Mouse (Mus musculus): Measurements from ENCODE around the gene Has1. TPM values are rescaled to one million over a fixed set of nuclear protein-coding genes. Genes with fewer than 3 reads are reported as not detected.

The Has1 gene
- polyA plus RNA-seq (2015; fragmentation: Nextera tagmentation; extraction: Ambion mirVana), result 0.03 and 0.05 TPM in 2 replicates

DNA sequence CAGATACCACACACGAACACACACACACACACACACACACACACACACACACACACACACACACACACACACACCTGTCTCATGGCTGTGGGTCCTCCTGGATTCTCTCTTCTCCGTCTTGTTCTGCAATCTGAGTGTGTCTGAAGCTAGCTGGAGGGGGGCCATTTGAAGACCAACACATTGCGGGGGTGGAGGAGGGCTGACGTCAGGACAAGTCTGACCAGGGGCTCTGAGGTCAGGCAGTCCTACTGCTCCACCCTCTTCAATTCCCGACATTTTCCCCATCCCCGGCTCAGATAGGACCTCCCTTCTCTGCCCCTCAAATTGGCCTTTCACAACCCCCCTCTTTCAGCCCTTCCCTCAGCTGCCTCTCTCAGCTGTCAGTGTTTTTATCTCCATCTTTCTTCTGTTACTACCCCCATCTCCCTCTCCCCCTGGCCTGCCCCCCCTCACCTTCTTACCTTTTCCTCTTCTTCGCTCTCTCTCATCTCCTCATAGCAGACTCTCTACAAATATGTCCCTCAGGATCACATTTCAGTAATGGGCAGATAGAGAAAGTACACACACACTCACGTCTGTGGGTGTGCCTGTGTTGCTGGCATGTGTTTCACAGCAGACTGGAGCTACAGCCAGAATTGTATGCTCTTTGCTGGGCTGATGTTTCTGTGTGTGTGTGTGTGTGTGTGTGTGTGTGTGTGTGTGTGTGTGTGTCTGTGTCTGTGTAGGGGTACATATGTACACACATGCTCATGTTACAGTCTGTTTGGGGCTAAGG, at the start of gene Has1:
Gene Has1 (minus strand): TSS at position 142 of the 775 bp plus-strand sequence.
- ATAC-seq (ENCODE audit: insufficient read depth), result no peak
- WGBS (ENCODE audit: insufficient replicate concordance), result 42% methylated on average over 8 of the region's 8 CpGs
- H3K4me1 ChIP-seq (replicated peaks), result 0 out of 2 replicates have a peak, but pooled peaks cover 2% of the 10 kb centered on the region

DNA sequence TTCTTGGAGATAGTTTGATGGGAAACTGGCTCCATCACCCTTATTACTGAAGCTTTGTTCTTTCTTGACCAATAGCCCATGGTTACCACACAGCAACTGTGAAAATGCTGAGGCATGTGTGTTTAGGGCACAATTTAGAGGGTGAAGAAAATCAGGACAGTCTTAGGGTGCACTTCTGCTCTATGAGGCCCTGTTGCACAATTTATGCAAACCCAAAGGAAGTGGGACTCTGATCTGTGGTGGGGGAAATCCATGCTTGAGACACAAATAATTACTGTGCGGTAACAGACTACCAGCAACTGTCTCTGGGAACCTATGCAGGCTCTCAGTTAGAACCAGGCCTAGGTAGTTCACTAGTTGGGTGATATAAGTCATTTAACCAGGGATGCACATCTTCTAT, 45.8 kb upstream of the Has1 start:
- Histone ChIP-seq H3K27ac (replicated peaks) (no peak overlapping the region), H3K27me3 (no peaks in the 10 kb centered on the region), H3K36me3 (replicated peaks) (no peaks in the 10 kb centered on the region), H3K9me3 (replicated peaks) (no peaks in the 10 kb centered on the region), H3K4me1 (replicated peaks) (no peaks in the 10 kb centered on the region), H3K9ac (no peak overlapping the region), H3K4me2 (no peak overlapping the region), H3K4me3 (replicated peaks) (no peak overlapping the region)
- peak; percentile 57; the same call in 1 of the 2 replicates for ATAC-seq (ENCODE audit: insufficient read depth)
- WGBS (ENCODE audit: insufficient replicate concordance), result 30% methylated on average over 1 of the region's 1 CpGs

More for the DNA sequence above, at the start of gene Has1:
- H3K27me3 ChIP-seq, result peaks cover 13% of the 10 kb centered on the region
- no peak within 1 kb of the TSS for H3K4me3 ChIP-seq (replicated peaks)
- H3K4me2 ChIP-seq, result no peak within 1 kb of the TSS
- H3K27ac ChIP-seq (replicated peaks), result no peak within 1 kb of the TSS
- H3K9me3 ChIP-seq (replicated peaks), result no peaks in the 10 kb centered on the region
- H3K36me3 ChIP-seq (replicated peaks), result no peaks in the 10 kb centered on the region
- no peak within 1 kb of the TSS for H3K9ac ChIP-seq

DNA sequence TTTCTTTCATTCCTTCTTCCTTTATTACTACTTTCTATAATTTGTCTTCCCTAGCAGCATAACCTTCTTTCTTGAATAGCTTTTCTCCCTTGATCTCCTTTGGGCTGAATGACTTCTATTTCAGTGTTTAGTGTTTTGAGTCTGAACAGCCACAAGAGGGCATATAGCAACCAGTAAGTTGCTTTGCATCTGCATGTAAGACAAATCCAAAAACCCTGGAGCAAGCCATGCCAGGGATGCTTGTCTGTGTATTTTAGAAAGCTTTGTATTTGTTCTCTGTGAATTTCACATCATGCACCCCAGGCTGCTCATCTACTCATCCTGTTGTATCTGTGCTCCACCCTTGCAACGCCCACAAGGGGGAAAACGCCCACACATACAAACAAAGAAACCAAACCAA, 44.3 kb upstream of the Has1 start:
- no peak overlapping the region for H3K4me2 ChIP-seq
- ATAC-seq (ENCODE audit: insufficient read depth), result no peak
- H3K4me1 ChIP-seq (replicated peaks), result no peaks in the 10 kb centered on the region
- no peak overlapping the region for H3K27ac ChIP-seq (replicated peaks)
- H3K4me3 ChIP-seq (replicated peaks), result no peak overlapping the region
- H3K9ac ChIP-seq, result no peak overlapping the region
- no peaks in the 10 kb centered on the region for H3K36me3 ChIP-seq (replicated peaks)
- no peaks in the 10 kb centered on the region for H3K9me3 ChIP-seq (replicated peaks)
- WGBS (ENCODE audit: insufficient replicate concordance), result 51% methylated on average over 2 of the region's 2 CpGs
- H3K27me3 ChIP-seq, result no peaks in the 10 kb centered on the region

DNA sequence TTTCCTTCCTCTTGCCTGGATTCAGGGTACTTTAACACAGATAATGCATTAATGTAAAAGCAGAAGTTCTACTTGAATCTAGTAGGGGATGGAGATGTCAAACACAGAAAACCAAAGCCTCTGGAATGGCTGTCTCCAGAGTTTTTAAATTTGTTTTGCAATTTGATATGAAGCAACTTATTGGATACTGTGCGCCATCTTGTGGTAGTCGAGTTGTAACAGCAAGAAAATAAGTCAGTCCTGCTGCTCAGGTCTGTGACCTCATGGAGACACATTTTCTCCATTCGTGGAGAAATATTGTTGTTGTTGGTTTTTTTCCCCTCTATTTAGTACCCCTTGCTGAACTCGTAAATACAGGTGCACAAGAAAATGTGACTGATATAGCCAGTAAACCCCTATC, 41.0 kb upstream of the Has1 start:
- Histone ChIP-seq H3K4me2 (no peak overlapping the region), H3K4me3 (replicated peaks) (no peak overlapping the region), H3K27ac (replicated peaks) (no peak overlapping the region), H3K4me1 (replicated peaks) (no peaks in the 10 kb centered on the region), H3K27me3 (no peaks in the 10 kb centered on the region), H3K9me3 (replicated peaks) (no peaks in the 10 kb centered on the region), H3K36me3 (replicated peaks) (no peaks in the 10 kb centered on the region), H3K9ac (no peak overlapping the region)
- under 1% methylated on average over 4 of the region's 4 CpGs for WGBS (ENCODE audit: insufficient replicate concordance)
- ATAC-seq (ENCODE audit: insufficient read depth), result no peak

DNA sequence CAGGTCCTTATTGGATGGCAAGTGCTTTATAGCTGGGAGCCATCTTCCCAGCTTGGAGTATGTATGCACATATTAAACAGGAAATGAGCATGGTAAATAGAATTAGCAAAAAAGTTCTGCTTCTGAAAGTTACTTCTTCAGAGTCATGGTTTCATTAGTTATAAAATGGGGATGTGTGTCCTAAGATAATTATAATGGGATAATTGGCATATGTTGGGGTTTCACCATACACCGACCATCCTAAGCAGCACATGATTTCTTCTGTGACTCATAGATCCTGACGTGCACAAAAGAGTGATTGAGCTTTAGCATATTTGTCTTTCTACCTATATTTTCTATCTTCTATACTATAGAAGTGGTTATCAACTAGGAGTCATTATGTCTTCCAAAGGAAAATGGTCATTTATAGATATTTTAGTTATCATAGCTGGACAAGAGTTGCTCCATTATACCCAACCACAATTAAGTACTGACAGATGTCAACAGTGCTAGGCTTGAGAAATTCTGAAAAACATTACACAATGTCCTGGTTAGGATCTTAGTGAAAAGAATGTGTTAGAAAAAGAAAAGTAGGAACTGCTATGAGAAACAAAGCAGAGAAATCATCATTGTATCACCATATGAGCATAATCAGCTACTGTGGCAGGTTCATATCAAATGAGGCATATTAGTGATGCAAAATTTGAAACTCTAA, 34.9 kb upstream of the Has1 start:
- Histone ChIP-seq H3K27me3 (no peaks in the 10 kb centered on the region), H3K4me3 (replicated peaks) (no peak overlapping the region), H3K9ac (no peak overlapping the region), H3K4me2 (no peak overlapping the region), H3K27ac (replicated peaks) (no peak overlapping the region), H3K9me3 (replicated peaks) (no peaks in the 10 kb centered on the region), H3K36me3 (replicated peaks) (no peaks in the 10 kb centered on the region), H3K4me1 (replicated peaks) (no peaks in the 10 kb centered on the region)
- WGBS (ENCODE audit: insufficient replicate concordance), result 54% methylated on average over 2 of the region's 2 CpGs
- ATAC-seq (ENCODE audit: insufficient read depth), result no peak

DNA sequence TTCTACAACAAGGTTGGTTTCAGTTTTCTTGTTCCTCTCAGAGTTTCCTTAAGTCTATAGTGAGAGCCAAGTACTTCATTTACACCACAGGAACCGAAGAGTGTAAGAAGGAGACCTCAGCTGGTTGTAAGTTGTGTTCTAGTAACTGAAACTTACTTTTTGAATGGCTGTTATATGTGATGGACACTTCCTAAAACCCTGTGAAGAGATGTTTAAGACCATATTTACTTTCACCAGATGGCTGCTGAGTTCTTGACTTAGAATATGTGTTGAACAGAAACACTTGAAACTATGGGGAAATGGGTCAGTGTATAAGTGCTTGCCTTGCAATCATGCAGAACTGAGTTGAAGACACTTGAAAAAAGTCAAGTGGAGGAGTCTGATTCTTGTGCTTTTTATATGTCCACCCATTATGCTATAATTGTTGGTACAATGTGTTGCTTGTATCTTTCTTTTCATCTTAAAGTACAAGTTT, 32.8 kb upstream of the Has1 start, which contains the start of the genes Fpr2 and Fpr3:
Gene Fpr2 (plus strand): TSS at position 51 of the 475 bp plus-strand sequence.
Gene Fpr3 (plus strand): TSS at position 79 of the 475 bp plus-strand sequence.
- no peak within 1 kb of the TSS for H3K27ac ChIP-seq (replicated peaks)
- no peak for ATAC-seq (ENCODE audit: insufficient read depth)

DNA sequence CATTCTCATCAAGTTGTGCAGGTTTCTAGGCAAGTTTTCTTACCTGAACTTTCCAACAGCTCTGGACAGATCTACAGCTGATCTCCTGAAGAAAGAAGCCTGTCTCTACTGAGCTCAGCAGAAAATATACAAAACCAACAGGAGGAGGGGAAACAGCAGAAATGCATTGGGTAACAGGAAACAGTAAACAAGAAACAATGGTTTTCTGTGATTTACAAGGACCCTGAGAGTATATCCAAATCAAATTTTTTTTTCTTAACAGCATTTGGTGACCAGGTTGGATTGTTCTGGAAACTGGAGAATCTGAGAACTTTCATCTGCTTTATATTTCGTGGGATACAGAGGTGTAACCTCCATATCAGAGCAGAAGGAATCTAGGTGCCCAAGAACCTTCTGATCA, 28.8 kb upstream of the Has1 start, which contains the start of gene Fpr1:
Gene Fpr1 (minus strand): TSS at position 101 of the 400 bp plus-strand sequence.
- Histone ChIP-seq H3K4me2 (no peak within 1 kb of the TSS), H3K4me1 (replicated peaks) (no peaks in the 10 kb centered on the region), H3K27ac (replicated peaks) (no peak within 1 kb of the TSS), H3K9ac (no peak within 1 kb of the TSS), H3K4me3 (replicated peaks) (no peak within 1 kb of the TSS), H3K27me3 (no peaks in the 10 kb centered on the region), H3K9me3 (replicated peaks) (no peaks in the 10 kb centered on the region), H3K36me3 (replicated peaks) (no peaks in the 10 kb centered on the region)
- WGBS (ENCODE audit: insufficient replicate concordance), result 42% methylated on average over 1 of the region's 1 CpGs
- no peak for ATAC-seq (ENCODE audit: insufficient read depth)

More for the DNA sequence above, 32.8 kb upstream of the Has1 start, which contains the start of the genes Fpr2 and Fpr3:
- Histone ChIP-seq H3K27me3 (no peaks in the 10 kb centered on the region), H3K4me2 (no peak within 1 kb of the TSS), H3K4me1 (replicated peaks) (no peaks in the 10 kb centered on the region), H3K4me3 (replicated peaks) (no peak within 1 kb of the TSS), H3K36me3 (replicated peaks) (no peaks in the 10 kb centered on the region), H3K9ac (no peak within 1 kb of the TSS), H3K9me3 (replicated peaks) (no peaks in the 10 kb centered on the region)
- 30% methylated on average over 1 of the region's 1 CpGs for WGBS (ENCODE audit: insufficient replicate concordance)

DNA sequence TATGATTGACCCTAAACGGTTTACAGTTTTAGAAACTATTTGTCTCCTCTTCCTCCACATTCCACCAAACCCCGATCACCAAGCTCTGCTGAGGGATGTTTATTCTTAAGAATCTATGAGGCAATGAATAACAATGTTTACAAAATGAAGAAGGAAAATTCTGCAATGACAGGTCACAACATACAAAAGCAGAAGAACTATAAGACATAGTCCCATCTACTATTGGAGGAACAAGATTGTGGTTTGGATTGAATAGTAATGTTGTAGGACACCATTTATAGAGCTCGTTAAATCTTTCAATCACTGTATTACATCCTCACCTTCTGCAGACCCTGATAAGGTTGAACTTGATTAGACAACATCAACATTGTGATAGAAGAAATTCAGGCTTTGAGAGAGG, 27.7 kb upstream of the Has1 start:
- no peaks in the 10 kb centered on the region for H3K36me3 ChIP-seq (replicated peaks)
- no peaks in the 10 kb centered on the region for H3K9me3 ChIP-seq (replicated peaks)
- no peak overlapping the region for H3K9ac ChIP-seq
- H3K4me2 ChIP-seq, result no peak overlapping the region
- no peaks in the 10 kb centered on the region for H3K27me3 ChIP-seq
- 52% methylated on average over 3 of the region's 3 CpGs for WGBS (ENCODE audit: insufficient replicate concordance)
- H3K27ac ChIP-seq (replicated peaks), result no peak overlapping the region
- H3K4me3 ChIP-seq (replicated peaks), result no peak overlapping the region
- H3K4me1 ChIP-seq (replicated peaks), result no peaks in the 10 kb centered on the region
- ATAC-seq (ENCODE audit: insufficient read depth), result no peak

DNA sequence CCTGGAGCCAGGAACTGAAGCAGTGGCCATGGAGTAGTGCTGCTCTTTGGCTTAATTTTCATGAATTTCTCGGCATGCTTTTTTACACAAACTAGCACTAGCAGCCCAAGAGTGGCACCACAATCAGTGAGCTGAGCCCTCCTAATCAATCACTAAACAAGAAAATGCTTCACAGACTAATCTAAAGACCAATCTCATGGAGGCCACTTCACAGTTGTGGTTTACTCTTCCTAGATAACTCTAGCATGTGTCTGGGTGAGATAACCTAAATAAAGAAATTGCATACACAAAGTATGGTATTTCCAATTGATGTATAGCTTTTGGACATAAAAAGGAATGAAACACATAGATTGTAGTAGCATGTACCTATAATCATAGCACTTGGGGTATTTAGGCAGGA, 24.3 kb upstream of the Has1 start:
- no peak for ATAC-seq (ENCODE audit: insufficient read depth)
- H3K27ac ChIP-seq (replicated peaks), result no peak overlapping the region
- no peak overlapping the region for H3K9ac ChIP-seq
- 45% methylated on average over 1 of the region's 1 CpGs for WGBS (ENCODE audit: insufficient replicate concordance)
- H3K4me3 ChIP-seq (replicated peaks), result no peak overlapping the region
- H3K27me3 ChIP-seq, result no peaks in the 10 kb centered on the region
- H3K4me2 ChIP-seq, result no peak overlapping the region
- H3K4me1 ChIP-seq (replicated peaks), result no peaks in the 10 kb centered on the region
- H3K36me3 ChIP-seq (replicated peaks), result no peaks in the 10 kb centered on the region
- H3K9me3 ChIP-seq (replicated peaks), result no peaks in the 10 kb centered on the region

DNA sequence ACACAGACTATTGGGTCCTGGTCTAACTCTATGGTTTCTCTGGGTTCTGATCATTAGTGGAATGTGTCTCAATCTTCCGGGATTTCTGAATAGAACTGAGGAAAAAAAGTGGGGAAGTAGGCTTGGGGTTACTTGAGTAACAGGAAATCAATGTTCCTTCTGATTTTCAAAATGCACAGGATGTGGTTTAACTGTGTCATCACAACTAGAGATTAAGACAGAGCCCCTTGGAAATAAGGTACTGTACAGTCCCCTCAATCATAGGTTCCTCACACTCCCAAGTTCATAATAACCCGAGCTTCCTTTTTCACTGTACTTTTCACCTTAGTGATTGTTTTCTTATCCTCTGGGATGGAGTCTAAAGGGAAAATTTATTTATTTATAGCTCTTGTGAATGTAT, 16.7 kb upstream of the Has1 start:
- no peak overlapping the region for H3K4me3 ChIP-seq (replicated peaks)
- H3K36me3 ChIP-seq (replicated peaks), result no peaks in the 10 kb centered on the region
- ATAC-seq (ENCODE audit: insufficient read depth), result no peak
- H3K4me1 ChIP-seq (replicated peaks), result peaks cover 4% of the 10 kb centered on the region; the same call in 1 of the 2 replicates
- H3K4me2 ChIP-seq, result no peak overlapping the region
- WGBS (ENCODE audit: insufficient replicate concordance), result 15% methylated on average over 2 of the region's 2 CpGs
- no peak overlapping the region for H3K27ac ChIP-seq (replicated peaks)
- no peaks in the 10 kb centered on the region for H3K9me3 ChIP-seq (replicated peaks)
- H3K27me3 ChIP-seq, result no peaks in the 10 kb centered on the region
- H3K9ac ChIP-seq, result no peak overlapping the region

DNA sequence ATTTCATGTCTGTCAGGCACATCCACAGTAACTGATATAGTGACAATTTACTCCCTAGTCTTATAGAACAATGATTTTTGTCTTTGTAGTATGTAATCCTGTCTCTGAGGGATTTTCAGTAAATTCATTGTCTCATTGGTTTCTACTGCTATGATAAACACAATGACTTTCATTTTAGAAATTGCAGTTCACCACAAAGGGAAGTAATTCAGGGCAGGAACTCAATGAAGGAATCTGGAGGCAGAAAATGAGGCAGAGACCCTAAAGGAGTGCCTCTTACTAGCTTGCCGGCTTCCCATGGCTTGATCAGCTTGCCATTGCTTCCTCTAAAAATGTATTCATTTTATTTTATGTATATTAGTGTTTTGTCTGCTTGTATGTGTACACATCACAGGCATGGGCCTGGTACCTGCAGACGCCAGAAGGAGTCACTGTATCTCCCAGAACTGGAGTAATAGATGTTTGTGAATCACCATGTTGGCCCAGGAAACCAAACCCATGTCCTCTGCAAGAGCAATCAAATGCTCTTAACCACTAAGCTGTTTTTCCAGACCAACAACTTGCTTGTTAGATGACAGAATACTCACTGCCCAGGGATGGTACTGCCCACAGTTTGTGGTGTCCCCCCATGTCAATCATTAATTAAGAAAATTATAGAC, 16.0 kb upstream of the Has1 start:
- Histone ChIP-seq H3K9me3 (replicated peaks) (no peaks in the 10 kb centered on the region), H3K27ac (replicated peaks) (no peak overlapping the region), H3K36me3 (replicated peaks) (no peaks in the 10 kb centered on the region), H3K4me1 (replicated peaks) (peaks cover 6% of the 10 kb centered on the region; the same call in 1 of the 2 replicates), H3K9ac (no peak overlapping the region), H3K27me3 (no peaks in the 10 kb centered on the region), H3K4me3 (replicated peaks) (no peak overlapping the region), H3K4me2 (no peak overlapping the region)
- 46% methylated on average over 2 of the region's 2 CpGs for WGBS (ENCODE audit: insufficient replicate concordance)
- no peak for ATAC-seq (ENCODE audit: insufficient read depth)
